Mouse (Mus musculus): Measurements from ENCODE around the gene Gm20388.
"Not testable (repeated sequence)": the region's sequence is repeated elsewhere in the genome, so short reads cannot be mapped to it uniquely, and the experiment has no call there.

Gm20388 gene

GRCm38 (mm10) chr8:123788416-123789170 is 3878.0 kb downstream of the Gm20388 start:
- DNase-seq (ENCODE audit: low spot score), result no peak

- no peak for DNase-seq (ENCODE audit: low spot score)
Observed at GRCm38 (mm10) chr8:123789461-123789860, 3878.8 kb downstream of the Gm20388 start.

DNA sequence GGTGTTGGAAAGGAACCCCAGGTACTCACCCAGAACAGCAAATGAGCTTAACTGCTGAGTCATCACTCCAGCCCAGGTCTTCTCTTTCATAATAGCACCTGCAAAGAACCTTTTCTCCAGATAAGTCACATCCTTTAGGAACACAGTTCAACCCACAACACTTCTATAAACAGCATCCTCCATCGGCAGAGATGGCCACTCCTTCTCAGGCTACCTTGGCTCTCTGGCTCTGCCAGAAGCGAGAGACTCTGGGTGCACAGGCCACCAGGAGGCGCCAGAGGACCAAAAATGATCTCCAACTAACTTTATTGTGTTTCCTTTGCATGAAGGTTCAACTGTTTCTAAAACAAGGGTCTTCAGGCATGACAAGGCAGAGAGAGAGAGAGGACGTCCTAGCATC is 3879.3 kb downstream of the Gm20388 start:
- peak; percentile 92 for DNase-seq (ENCODE audit: low spot score)

- DNase-seq (ENCODE audit: low spot score), result no peak
Observed at GRCm38 (mm10) chr8:123791101-123791844, 3880.6 kb downstream of the Gm20388 start.

DNA sequence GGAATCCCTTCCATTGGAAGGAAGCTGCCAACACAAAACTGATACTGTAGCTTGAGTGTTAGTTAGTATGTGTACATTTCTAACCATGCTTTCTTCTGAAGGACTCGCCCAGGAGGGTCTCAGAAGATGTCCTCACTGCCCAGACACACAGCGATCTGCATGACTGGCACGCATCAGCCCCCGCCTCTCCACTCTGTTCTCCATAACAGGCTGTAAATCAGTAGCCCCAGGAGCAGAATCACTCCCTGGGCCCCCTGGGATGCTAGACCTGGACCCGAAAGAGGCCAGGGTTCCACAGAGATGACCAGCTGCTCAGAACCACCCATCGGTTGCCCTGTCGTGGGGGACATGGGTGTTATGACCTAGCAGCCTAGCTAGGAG is 3881.2 kb downstream of the Gm20388 start:
- DNase-seq (ENCODE audit: low spot score), result no peak

- DNase-seq (ENCODE audit: low spot score), result no peak
Observed at GRCm38 (mm10) chr8:123793900-123794299, 3883.3 kb downstream of the Gm20388 start.

GRCm38 (mm10) chr8:123794766-123795165 is 3884.1 kb downstream of the Gm20388 start:
- no peak for DNase-seq (ENCODE audit: low spot score)

- no peak for DNase-seq (ENCODE audit: low spot score)
Observed at GRCm38 (mm10) chr8:123796758-123797157, 3886.1 kb downstream of the Gm20388 start.

DNA sequence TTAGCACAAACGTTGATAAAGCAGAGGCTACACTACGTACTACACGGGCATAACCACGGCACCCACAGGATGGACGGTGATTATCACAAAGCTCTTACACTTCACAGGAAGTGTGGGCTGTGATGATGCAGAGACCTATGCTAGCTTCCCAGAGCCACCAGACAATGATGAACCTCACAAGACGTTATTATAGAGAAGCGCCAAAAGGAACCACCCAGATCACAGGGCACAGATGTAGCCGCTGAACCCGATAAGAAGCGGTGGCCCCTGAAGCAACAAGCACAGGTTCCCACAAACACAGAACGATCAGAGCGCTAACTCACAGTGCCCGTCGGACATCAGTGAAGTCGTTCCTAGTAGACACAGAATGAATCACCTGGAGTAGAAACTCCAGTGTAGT is 3887.3 kb downstream of the Gm20388 start:
- no peak for DNase-seq (ENCODE audit: low spot score)

DNA sequence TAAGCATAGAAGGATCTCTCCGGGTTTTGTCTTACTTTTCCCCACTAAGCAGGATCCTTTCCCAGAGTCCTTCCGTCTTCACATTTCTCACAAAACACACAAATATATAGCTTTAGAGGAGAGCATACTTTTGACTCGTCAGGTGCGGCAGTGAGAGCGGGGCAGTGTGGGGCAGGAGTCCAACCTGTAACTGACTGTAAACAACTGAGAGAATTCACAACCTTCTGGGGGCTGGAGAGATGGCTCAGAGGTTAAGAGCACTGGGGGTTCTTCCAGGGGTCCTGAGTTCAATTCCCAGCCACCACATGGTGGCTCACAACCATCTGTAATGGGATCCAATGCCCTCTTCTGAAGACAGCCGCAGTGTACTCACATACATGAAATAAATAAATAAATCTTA is 3888.8 kb downstream of the Gm20388 start:
- no peak for DNase-seq (ENCODE audit: low spot score)

DNA sequence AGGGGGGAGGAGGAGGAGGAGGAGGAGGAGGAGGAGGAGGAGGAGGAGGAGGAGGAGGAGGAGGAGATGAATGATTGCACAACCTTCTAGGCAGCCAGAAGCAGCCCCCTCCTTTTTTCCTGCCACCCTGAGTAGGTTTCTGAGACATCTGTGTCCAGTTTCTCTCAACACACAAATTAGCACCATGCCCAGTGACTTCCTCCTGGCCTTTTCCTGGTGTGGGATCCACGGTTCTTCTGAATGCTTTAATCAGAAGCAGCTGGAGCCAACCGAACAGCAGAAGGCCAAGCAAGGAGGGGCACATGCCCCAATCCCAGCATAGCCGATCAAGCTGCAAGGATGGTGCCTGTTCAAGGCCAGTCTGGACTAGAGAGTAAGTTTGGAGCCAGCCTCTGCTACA is 3889.2 kb downstream of the Gm20388 start:
- DNase-seq (ENCODE audit: low spot score), result no peak

- DNase-seq (ENCODE audit: low spot score), result no peak
Observed at GRCm38 (mm10) chr8:123800867-123801266, 3890.2 kb downstream of the Gm20388 start.

DNA sequence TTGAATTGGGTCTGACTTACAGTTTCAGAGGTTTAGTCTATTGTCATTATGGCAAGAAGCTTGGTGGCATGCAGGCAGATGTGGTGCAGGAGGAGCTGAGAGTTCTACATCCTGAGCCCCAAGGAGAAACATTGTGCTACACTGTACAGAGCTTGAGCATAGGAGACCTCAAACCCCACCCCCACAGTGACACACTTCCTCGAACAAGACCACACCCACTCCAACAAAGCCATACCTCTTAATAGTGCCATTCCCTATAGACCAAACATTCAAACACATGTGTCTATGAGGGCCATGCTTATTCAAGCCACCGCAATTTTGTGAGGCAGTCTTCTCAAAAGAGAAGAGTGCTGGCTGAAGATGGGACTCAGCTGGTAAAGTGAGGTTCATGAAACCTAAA is 3890.9 kb downstream of the Gm20388 start:
- no peak for DNase-seq (ENCODE audit: low spot score)

DNA sequence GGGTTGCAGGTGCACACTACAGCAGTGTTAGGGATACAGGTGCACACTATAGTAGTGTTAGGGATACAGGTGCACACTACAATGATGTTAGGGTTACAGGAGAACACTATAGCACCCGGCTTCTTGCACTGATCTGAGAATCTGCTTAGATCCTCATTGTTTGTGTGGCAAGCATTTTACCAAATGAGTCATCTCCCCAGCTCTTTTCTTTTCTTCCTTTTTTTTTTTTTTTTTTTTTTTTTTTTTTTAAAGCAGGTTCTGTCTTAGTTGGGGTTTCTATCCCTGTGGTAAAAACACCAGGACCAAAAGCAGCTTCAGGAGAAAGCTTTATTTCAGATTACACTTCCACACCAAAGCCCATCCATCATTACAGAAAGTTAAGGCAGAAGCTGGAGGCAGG is 3893.0 kb downstream of the Gm20388 start:
- no peak for DNase-seq (ENCODE audit: low spot score)

DNA sequence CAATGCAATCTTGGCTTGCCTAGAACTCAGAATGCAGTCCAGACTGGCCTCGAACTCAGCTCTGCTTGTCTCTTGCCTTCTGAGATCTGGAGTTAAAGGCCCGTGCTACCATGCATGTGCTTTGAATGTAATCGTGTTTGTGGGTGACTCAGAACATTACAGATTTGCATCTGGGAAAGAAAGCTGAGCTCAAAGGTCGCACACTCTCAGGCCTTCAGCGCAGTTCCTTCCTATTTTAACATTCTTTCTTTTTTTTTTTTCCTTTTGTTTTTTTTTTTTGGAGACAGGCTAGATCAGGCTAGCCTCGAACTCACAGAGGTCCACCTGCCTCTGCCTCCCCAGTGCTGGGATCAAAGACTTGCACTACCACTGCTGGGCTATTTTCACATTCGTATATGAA is 3893.9 kb downstream of the Gm20388 start:
- peak; percentile 59 for DNase-seq (ENCODE audit: low spot score)

GRCm38 (mm10) chr8:123805209-123805717 is 3894.6 kb downstream of the Gm20388 start:
- DNase-seq (ENCODE audit: low spot score), result peak; percentile 44

- peak; percentile 97 for DNase-seq (ENCODE audit: low spot score)
Observed at GRCm38 (mm10) chr8:123805718-123806373, 3895.2 kb downstream of the Gm20388 start, which contains the start of gene Rab4a. Gene Rab4a (plus strand): TSS chr8:123805985.

- peak; percentile 58 for DNase-seq (ENCODE audit: low spot score)
Observed at GRCm38 (mm10) chr8:123806374-123806935, 3895.8 kb downstream of the Gm20388 start.

- peak; percentile 75 for DNase-seq (ENCODE audit: low spot score)
Observed at GRCm38 (mm10) chr8:123807024-123807431, 3896.4 kb downstream of the Gm20388 start.

GRCm38 (mm10) chr8:123807852-123808573 is 3897.4 kb downstream of the Gm20388 start:
- no peak for DNase-seq (ENCODE audit: low spot score)

DNA sequence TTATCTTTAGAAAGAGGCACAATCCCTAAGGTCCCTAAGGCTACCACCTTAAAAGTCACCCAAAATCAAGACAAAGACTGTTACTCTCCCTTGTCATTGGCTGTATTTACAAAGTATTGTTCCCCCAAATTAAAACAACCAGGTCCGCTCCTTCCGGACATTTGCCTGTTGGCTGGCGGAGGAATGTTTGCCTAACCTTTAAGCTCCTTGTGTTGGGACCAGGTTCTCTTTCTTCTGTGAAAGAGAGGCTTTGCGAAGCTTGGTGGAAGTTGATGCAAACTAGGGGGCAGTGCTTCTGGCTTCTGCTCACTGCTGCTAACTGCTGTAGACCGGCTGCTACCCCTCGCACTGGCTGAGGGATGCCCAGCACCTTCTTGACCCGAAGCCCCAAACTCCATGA is 3898.0 kb downstream of the Gm20388 start:
- no peak for DNase-seq (ENCODE audit: low spot score)

GRCm38 (mm10) chr8:123809342-123809741 is 3898.7 kb downstream of the Gm20388 start:
- not testable (repeated sequence) for DNase-seq (ENCODE audit: low spot score)

Data from MN1 (cell line).